Mouse (Mus musculus) hindbrain, embryonic 13.5 days (tissue): ENCODE data around the gene Eno2. TPM values are rescaled to one million over a fixed set of nuclear protein-coding genes. Genes with fewer than 3 reads are reported as not detected.

Experiments
- ATAC-seq: fragments of 200-750 bp; cut with Nextera tagmentation; 2 replicates; pipeline ENCODE4 v1.8.0; 2017; ENCODE audit warnings: moderate TSS enrichment; ENCODE audit not compliant: low FRiP score
- H3K27ac ChIP-seq: fragments of 300-500 bp; sonication (generic); 2 replicates; pipeline ENCODE4 v1.5.1; 2015; ENCODE audit warnings: inconsistent platforms, mild to moderate bottlenecking, moderate library complexity
- H3K27me3 ChIP-seq: fragments of 300-500 bp; sonication (generic); 2 replicates; pipeline ENCODE4 v1.6.1; 2015; ENCODE audit warnings: mild to moderate bottlenecking, inconsistent platforms
- H3K36me3 ChIP-seq: fragments of 300-500 bp; sonication (generic); 2 replicates; pipeline ENCODE4 v1.6.1; 2015; ENCODE audit warnings: mild to moderate bottlenecking, inconsistent platforms
- H3K4me1 ChIP-seq: fragments of 300-500 bp; sonication (generic); replicated peaks from 2 replicates; pipeline ENCODE4 v1.6.1; 2015; ENCODE audit warnings: inconsistent platforms
- H3K4me2 ChIP-seq: fragments of 300-500 bp; sonication (generic); 2 replicates; pipeline ENCODE4 v1.6.1; 2015; ENCODE audit warnings: inconsistent platforms, mild to moderate bottlenecking, moderate library complexity
- H3K4me3 ChIP-seq: fragments of 300-500 bp; sonication (generic); 2 replicates; pipeline ENCODE4 v1.5.1; 2015; ENCODE audit warnings: mild to moderate bottlenecking, inconsistent platforms
- H3K9ac ChIP-seq: fragments of 300-500 bp; sonication (generic); 2 replicates; pipeline ENCODE4 v1.6.1; 2015; ENCODE audit warnings: mild to moderate bottlenecking, inconsistent platforms
- H3K9me3 ChIP-seq: fragments of 300-500 bp; sonication (generic); 2 replicates; pipeline ENCODE4 v1.6.1; 2016; ENCODE audit warnings: inconsistent platforms
- WGBS: fragments of 180-500 bp; shearing (Covaris S2); methylation state at CpG from one replicate; pipeline ENCODE4 v1.1.7; 2015; 5-methylcytosine and 5-hydroxymethylcytosine counted together
- polyA plus RNA-seq: library from polyadenylated mRNA; unstranded; fragments of >200 nt; fragmentation: Nextera tagmentation; extraction: Ambion mirVana; gene quantifications from 2 replicates; pipeline ENCODE4 v1.2.1, GENCODE M21; 2015

Gene Eno2
- polyA plus RNA-seq, 1 experiment from 2014 or later, result 58.7 TPM

GRCm38 (mm10) chr6:124729850-124730705 lies 39.4 kb downstream of the Eno2 start:
- Histone ChIP-seq H3K9me3 (no peaks in the 10 kb centered on the region), H3K4me1 (no peaks in the 10 kb centered on the region), H3K27me3 (no peaks in the 10 kb centered on the region), H3K4me2 (no peak overlapping the region), H3K27ac (no peak overlapping the region), H3K4me3 (no peak overlapping the region), H3K9ac (no peak overlapping the region), H3K36me3 (no peaks in the 10 kb centered on the region)
- no peak for ATAC-seq
- WGBS, result 85% methylated on average over 8 of the region's 8 CpGs

DNA sequence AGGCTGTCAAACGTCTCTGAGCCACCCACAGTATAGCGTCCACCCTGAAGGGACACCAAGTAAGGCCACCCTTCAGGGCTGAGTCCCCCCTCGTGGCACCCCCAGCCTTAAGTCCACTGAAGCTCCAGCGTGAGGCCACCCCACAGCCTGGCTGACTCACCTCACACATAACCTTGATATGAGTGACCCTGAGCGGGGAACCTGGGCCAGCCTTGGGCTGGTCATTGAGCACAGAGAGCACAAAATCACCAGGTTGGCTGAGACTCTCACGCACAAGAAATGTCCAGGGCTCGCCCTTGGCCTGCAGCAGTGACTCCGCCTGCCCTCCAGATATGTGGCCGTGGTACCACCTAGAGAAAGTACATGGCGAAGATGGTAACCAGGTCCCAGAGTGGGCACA lies 40.9 kb downstream of the Eno2 start:
- ATAC-seq, result no peak
- Histone ChIP-seq H3K36me3 (no peaks in the 10 kb centered on the region), H3K27ac (no peak overlapping the region), H3K4me3 (no peak overlapping the region), H3K4me1 (no peaks in the 10 kb centered on the region), H3K27me3 (no peaks in the 10 kb centered on the region), H3K4me2 (no peak overlapping the region), H3K9me3 (no peaks in the 10 kb centered on the region), H3K9ac (no peak overlapping the region)
- 90% methylated on average over 10 of the region's 10 CpGs for WGBS

DNA sequence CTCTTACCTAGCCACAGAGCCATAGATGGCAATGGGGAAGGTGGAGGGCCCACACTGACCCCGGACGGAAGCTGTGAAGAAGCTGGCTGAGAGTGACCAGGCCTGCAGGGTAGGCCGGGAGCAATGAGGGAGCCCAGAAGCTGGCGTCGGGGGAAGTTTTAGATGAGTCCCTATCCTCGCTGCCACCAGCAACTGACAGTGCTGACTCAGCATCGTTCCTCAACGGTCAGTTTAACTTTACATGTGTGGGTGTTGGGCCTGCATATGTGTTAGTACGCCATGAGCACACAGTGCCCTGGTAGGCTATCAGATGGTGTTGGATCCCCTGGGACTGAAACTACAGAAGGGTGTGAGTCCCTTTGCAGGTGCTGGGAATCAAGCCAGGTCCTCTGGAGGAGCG lies 45.0 kb downstream of the Eno2 start:
- WGBS, result 89% methylated on average over 10 of the region's 10 CpGs
- no peak overlapping the region for H3K27ac ChIP-seq

GRCm38 (mm10) chr6:124723541-124723940 lies 45.9 kb downstream of the Eno2 start:
- H3K36me3 ChIP-seq, result no peaks in the 10 kb centered on the region
- no peak overlapping the region for H3K4me3 ChIP-seq
- no peak overlapping the region for H3K27ac ChIP-seq
- no peaks in the 10 kb centered on the region for H3K27me3 ChIP-seq
- H3K9me3 ChIP-seq, result no peaks in the 10 kb centered on the region
- no peak for ATAC-seq
- WGBS, result 86% methylated on average over 8 of the region's 8 CpGs
- H3K9ac ChIP-seq, result no peak overlapping the region
- no peaks in the 10 kb centered on the region for H3K4me1 ChIP-seq
- H3K4me2 ChIP-seq, result no peak overlapping the region

More for the DNA sequence above, 45.0 kb downstream of the Eno2 start:
- Histone ChIP-seq H3K4me2 (no peak overlapping the region), H3K36me3 (no peaks in the 10 kb centered on the region), H3K4me1 (no peaks in the 10 kb centered on the region), H3K9ac (no peak overlapping the region), H3K27me3 (no peaks in the 10 kb centered on the region), H3K4me3 (no peak overlapping the region), H3K9me3 (no peaks in the 10 kb centered on the region)
- no peak for ATAC-seq

- no peaks in the 10 kb centered on the region for H3K27me3 ChIP-seq
- 84% methylated on average over 6 of the region's 6 CpGs for WGBS
- H3K4me2 ChIP-seq, result no peak overlapping the region
- no peaks in the 10 kb centered on the region for H3K4me1 ChIP-seq
- no peak for ATAC-seq
- no peak overlapping the region for H3K9ac ChIP-seq
- H3K27ac ChIP-seq, result no peak overlapping the region
- H3K9me3 ChIP-seq, result no peaks in the 10 kb centered on the region
- H3K4me3 ChIP-seq, result no peak overlapping the region
- H3K36me3 ChIP-seq, result peaks cover 3% of the 10 kb centered on the region
Measured at GRCm38 (mm10) chr6:124722876-124723473, 46.5 kb downstream of the Eno2 start.

DNA sequence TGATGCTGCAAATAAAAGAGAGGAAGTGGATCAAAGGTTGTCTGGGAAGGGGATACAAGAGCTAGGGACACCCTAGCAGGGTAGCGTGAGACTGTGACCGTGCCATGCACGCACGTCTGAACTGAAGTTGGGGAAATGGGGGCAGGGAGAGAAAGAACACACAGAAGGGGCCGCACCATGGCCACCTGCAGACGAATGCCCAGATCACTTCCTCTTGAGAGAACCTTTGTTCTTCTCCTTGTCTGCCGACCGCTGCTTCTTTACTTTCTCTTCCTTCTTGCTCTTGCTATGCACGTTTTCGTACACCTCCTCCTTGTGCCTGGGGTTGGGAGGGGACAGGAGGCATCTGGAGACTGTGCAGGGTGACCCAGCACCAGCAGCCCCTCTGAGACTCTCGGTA lies 48.6 kb downstream of the Eno2 start:
- WGBS, result 54% methylated on average over 11 of the region's 11 CpGs

DNA sequence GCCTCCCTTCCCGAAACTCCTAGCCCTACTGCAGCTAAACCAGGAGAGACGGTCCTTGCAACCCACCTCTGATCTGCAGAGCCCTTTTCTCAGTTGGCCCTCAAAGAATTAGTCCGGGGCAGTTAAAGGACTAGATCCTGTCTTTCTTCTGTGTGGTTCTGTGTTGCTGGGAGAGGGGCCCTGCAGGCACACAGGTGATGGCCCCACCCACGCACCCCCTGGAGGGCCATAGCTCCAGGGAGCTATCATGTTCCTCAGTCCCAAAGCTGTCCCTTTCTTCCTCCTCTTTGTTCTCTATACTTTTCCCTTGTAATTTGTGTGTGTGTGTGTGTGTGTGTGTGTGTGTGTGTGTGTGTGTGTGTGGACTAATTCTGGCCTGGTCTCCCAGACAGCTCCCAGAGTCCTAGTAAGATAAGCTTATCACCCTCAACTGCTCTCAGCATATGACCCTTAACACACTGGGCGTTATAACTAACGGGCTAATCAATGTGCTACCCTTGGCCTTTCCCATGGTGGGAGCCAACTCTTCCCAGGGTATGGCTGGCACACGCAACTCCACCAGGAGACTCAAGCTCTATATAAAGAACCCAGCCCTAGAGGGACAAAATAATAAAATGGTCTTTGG lies 50.0 kb downstream of the Eno2 start:
- no peak for ATAC-seq
- no peaks in the 10 kb centered on the region for H3K27me3 ChIP-seq
- no peak overlapping the region for H3K27ac ChIP-seq
- H3K9me3 ChIP-seq, result no peaks in the 10 kb centered on the region
- no peak overlapping the region for H3K4me2 ChIP-seq
- H3K9ac ChIP-seq, result no peak overlapping the region
- peaks cover 38% of the 10 kb centered on the region for H3K36me3 ChIP-seq
- no peak overlapping the region for H3K4me3 ChIP-seq
- WGBS, result 76% methylated on average over 7 of the region's 7 CpGs
- H3K4me1 ChIP-seq, result no peaks in the 10 kb centered on the region

More for the DNA sequence above, 48.6 kb downstream of the Eno2 start:
- H3K9ac ChIP-seq, result 0 out of 2 replicates have a peak overlapping the region, but pooled peaks have one; percentile 8
- no peaks in the 10 kb centered on the region for H3K4me1 ChIP-seq
- ATAC-seq, result no peak
- no peaks in the 10 kb centered on the region for H3K27me3 ChIP-seq
- H3K27ac ChIP-seq, result no peak overlapping the region
- H3K36me3 ChIP-seq, result peaks cover 24% of the 10 kb centered on the region
- H3K4me2 ChIP-seq, result no peak overlapping the region
- no peaks in the 10 kb centered on the region for H3K9me3 ChIP-seq
- no peak overlapping the region for H3K4me3 ChIP-seq

GRCm38 (mm10) chr6:124718703-124719102 lies 50.8 kb downstream of the Eno2 start:
- H3K36me3 ChIP-seq, result peaks cover 46% of the 10 kb centered on the region
- H3K4me2 ChIP-seq, result no peak overlapping the region
- no peak overlapping the region for H3K9ac ChIP-seq
- WGBS, result 60% methylated on average over 16 of the region's 16 CpGs
- H3K27me3 ChIP-seq, result no peaks in the 10 kb centered on the region
- H3K4me1 ChIP-seq, result peaks cover 6% of the 10 kb centered on the region
- no peak overlapping the region for H3K4me3 ChIP-seq
- no peaks in the 10 kb centered on the region for H3K9me3 ChIP-seq
- ATAC-seq, result no peak
- no peak overlapping the region for H3K27ac ChIP-seq

DNA sequence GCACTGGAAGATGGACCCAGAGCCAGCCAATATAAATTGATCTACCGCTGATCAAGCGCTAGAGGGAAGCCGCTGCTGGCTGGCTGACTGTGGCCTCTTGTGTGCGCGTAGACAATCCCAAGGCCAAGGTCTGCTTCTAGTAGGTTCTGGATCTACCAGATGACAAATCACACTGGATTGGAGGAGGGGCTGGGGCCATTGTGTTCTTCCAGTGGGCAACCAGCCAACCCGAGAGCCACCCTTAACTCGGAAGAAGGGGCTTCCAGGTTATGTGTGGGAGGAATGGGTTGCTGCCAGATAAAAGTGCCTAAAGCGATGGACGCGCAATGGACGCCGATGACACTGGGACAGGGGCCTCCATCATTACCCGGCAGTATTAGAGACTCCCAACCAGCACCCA lies 51.5 kb downstream of the Eno2 start:
- Histone ChIP-seq H3K27ac (no peak overlapping the region), H3K9ac (no peak overlapping the region), H3K4me2 (no peak overlapping the region), H3K9me3 (no peaks in the 10 kb centered on the region), H3K4me1 (peaks cover 13% of the 10 kb centered on the region), H3K27me3 (no peaks in the 10 kb centered on the region), H3K4me3 (no peak overlapping the region), H3K36me3 (peaks cover 46% of the 10 kb centered on the region)
- WGBS, result 86% methylated on average over 13 of the region's 13 CpGs
- ATAC-seq, result no peak

- 72% methylated on average over 20 of the region's 20 CpGs for WGBS
- H3K9ac ChIP-seq, result no peak overlapping the region
- H3K4me2 ChIP-seq, result no peak overlapping the region
- no peak overlapping the region for H3K27ac ChIP-seq
- no peak for ATAC-seq
- peaks cover 16% of the 10 kb centered on the region for H3K4me1 ChIP-seq
- H3K9me3 ChIP-seq, result no peaks in the 10 kb centered on the region
- H3K27me3 ChIP-seq, result no peaks in the 10 kb centered on the region
- no peak overlapping the region for H3K4me3 ChIP-seq
- H3K36me3 ChIP-seq, result peaks cover 46% of the 10 kb centered on the region
Measured at GRCm38 (mm10) chr6:124716864-124717490, 52.5 kb downstream of the Eno2 start.

DNA sequence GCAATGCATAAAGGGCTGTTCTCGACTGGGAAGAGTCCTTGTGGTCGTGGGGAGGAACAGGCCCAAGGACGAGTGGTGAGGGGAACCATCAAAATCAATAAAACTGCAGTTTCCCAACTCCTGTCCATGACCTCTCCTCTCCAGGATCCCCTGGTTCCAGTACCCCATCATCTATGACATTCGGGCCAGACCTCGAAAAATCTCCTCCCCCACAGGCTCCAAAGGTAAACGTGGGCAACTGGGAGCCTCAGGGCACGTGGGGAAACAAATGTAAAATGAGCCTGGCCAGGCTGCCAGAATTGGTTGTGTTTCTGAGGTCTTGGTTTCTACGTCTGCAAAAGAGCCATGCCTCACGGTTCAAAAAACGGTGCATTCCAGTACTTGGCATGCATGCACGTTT lies 56.6 kb downstream of the Eno2 start:
- Histone ChIP-seq H3K27ac (peak overlapping the region; percentile 88), H3K4me3 (peak overlapping the region; percentile 96), H3K4me1 (peaks cover 40% of the 10 kb centered on the region), H3K9ac (peak overlapping the region; percentile 96), H3K36me3 (peaks cover 49% of the 10 kb centered on the region), H3K27me3 (no peaks in the 10 kb centered on the region), H3K4me2 (peak overlapping the region; percentile 99), H3K9me3 (no peaks in the 10 kb centered on the region)
- WGBS, result 21% methylated on average over 11 of the region's 11 CpGs
- no peak for ATAC-seq
